Mouse (Mus musculus): Measurements from ENCODE around the gene Bcl9l. TPM values are rescaled to one million over a fixed set of nuclear protein-coding genes. Genes with fewer than 3 reads are reported as not detected.

Gene Bcl9l
- total and polyA plus RNA-seq, 3 experiments, result 0.58 to 5.1 TPM; not detected in 1

- H3K4me3 ChIP-seq (ENCODE audit: control insufficient read depth in 1 of 2, insufficient read depth in 1 of 2, low read depth in 2 of 2, low read length in 2 of 2), result no peak overlapping the region
- H3K79me2 ChIP-seq (ENCODE audit: control insufficient read depth, insufficient read depth, low read length, poor library complexity), result no peaks in the 10 kb centered on the region
Observed at GRCm38 (mm10) chr9:44506566-44506965, 23.9 kb downstream of the Bcl9l start.

GRCm38 (mm10) chr9:44507345-44507744 is 24.7 kb downstream of the Bcl9l start:
- Histone ChIP-seq H3K79me2 (ENCODE audit: control insufficient read depth, insufficient read depth, low read length, poor library complexity) (no peaks in the 10 kb centered on the region), H3K9ac (ENCODE audit: control insufficient read depth, low read depth, low read length, poor library complexity, severe bottlenecking) (no peak overlapping the region), H3K36me3 (ENCODE audit: control insufficient read depth in 1 of 2, insufficient read depth in 2 of 2, low read length in 2 of 2) (peaks cover 0 to 4% of the 10 kb centered on the region in 2 experiments; a peak in 1 of 4 replicates), H3K4me3 (ENCODE audit: control insufficient read depth in 1 of 2, insufficient read depth in 1 of 2, low read depth in 2 of 2, low read length in 2 of 2) (no peak overlapping the region), H3K9me3 (replicated peaks; ENCODE audit: insufficient read depth, low read length) (no peaks in the 10 kb centered on the region), H3K27ac (ENCODE audit: control insufficient read depth, low read depth, low read length) (no peak overlapping the region), H3K4me1 (ENCODE audit: control insufficient read depth in 1 of 2, insufficient read depth in 2 of 2, low read length in 2 of 2) (peaks cover 0 to 6% of the 10 kb centered on the region in 2 experiments; a peak in 2 of 4 replicates), H3K27me3 (ENCODE audit: control insufficient read depth in 1 of 2, insufficient read depth in 2 of 2, low read length in 2 of 2) (no peaks in the 10 kb centered on the region)
- TF ChIP-seq NELFE (IDR thresholded peaks at IDR 0.05; ENCODE audit: low read depth, low read length) (no peak), GATA1 (IDR thresholded peaks at IDR 0.05; ENCODE audit: low read depth, low read length) (no peak), ZNF384 (IDR thresholded peaks at IDR 0.05; ENCODE audit: low read depth, low read length) (no peak), MAFK (IDR thresholded peaks at IDR 0.05; ENCODE audit: borderline replicate concordance, low read depth, low read length) (no peak), KAT2A (conservative IDR thresholded peaks at IDR 0.05; ENCODE audit: low read depth, low read length) (no peak), MXI1 (IDR thresholded peaks at IDR 0.05; ENCODE audit: low read depth, low read length) (no peak), MEF2A (IDR thresholded peaks at IDR 0.05; ENCODE audit: extremely low read depth, insufficient replicate concordance, low read depth, low read length, poor library complexity, severe bottlenecking) (no peak), MYC (IDR thresholded peaks at IDR 0.05; ENCODE audit: low read depth, low read length) (no peak)
- DNase-seq (ENCODE audit: low read depth, low spot score), result no peak

More at GRCm38 (mm10) chr9:44506566-44506965, 23.9 kb downstream of the Bcl9l start:
- Histone ChIP-seq H3K4me1 (ENCODE audit: control insufficient read depth in 1 of 2, insufficient read depth in 2 of 2, low read length in 2 of 2) (no peaks in the 10 kb centered on the region), H3K27ac (ENCODE audit: control insufficient read depth, low read depth, low read length) (no peak overlapping the region), H3K9ac (ENCODE audit: control insufficient read depth, low read depth, low read length, poor library complexity, severe bottlenecking) (no peak overlapping the region), H3K9me3 (replicated peaks; ENCODE audit: insufficient read depth, low read length) (no peaks in the 10 kb centered on the region), H3K36me3 (ENCODE audit: control insufficient read depth in 1 of 2, insufficient read depth in 2 of 2, low read length in 2 of 2) (no peaks in the 10 kb centered on the region), H3K27me3 (ENCODE audit: control insufficient read depth in 1 of 2, insufficient read depth in 2 of 2, low read length in 2 of 2) (no peaks in the 10 kb centered on the region)
- no peak for TF ChIP-seq SMC3 (IDR thresholded peaks at IDR 0.05; ENCODE audit: low read depth, low read length)
- no peak for TF ChIP-seq ZMIZ1 (IDR thresholded peaks at IDR 0.05; ENCODE audit: low read depth, low read length)
- TF ChIP-seq USF1 (IDR thresholded peaks at IDR 0.05; ENCODE audit: low read depth, low read length), result no peak
- no peak for TF ChIP-seq JUND (IDR thresholded peaks at IDR 0.05; ENCODE audit: low read depth, low read length)
- TF ChIP-seq MYB (IDR thresholded peaks at IDR 0.05; ENCODE audit: low read depth, low read length), result no peak
- no peak for TF ChIP-seq MEF2A (IDR thresholded peaks at IDR 0.05; ENCODE audit: extremely low read depth, insufficient replicate concordance, low read depth, low read length, poor library complexity, severe bottlenecking)
- TF ChIP-seq KAT2A (conservative IDR thresholded peaks at IDR 0.05; ENCODE audit: low read depth, low read length), result no peak
- TF ChIP-seq USF2 (IDR thresholded peaks at IDR 0.05; ENCODE audit: borderline replicate concordance in 1 of 2, insufficient read depth in 1 of 2, low read depth in 1 of 2, low read length in 2 of 2), result no peak
- TF ChIP-seq MAZ (IDR thresholded peaks at IDR 0.05; ENCODE audit: low read depth, low read length), result no peak
- no peak for TF ChIP-seq CHD2 (IDR thresholded peaks at IDR 0.05; ENCODE audit: low read length)
- no peak for TF ChIP-seq MYC (IDR thresholded peaks at IDR 0.05; ENCODE audit: low read depth, low read length)
- no peak for TF ChIP-seq BHLHE40 (IDR thresholded peaks at IDR 0.05; ENCODE audit: borderline replicate concordance, low read depth, low read length)
- TF ChIP-seq RCOR1 (IDR thresholded peaks at IDR 0.05; ENCODE audit: low read depth, low read length), result no peak
- no peak for TF ChIP-seq TCF12 (IDR thresholded peaks at IDR 0.05; ENCODE audit: low read depth, low read length)
- TF ChIP-seq NELFE (IDR thresholded peaks at IDR 0.05; ENCODE audit: low read depth, low read length), result no peak
- no peak for TF ChIP-seq MAX (IDR thresholded peaks at IDR 0.05; ENCODE audit: low read length)
- TF ChIP-seq ZC3H11A (IDR thresholded peaks at IDR 0.05; ENCODE audit: low read depth, low read length), result no peak
- no peak for DNase-seq (ENCODE audit: low read depth, low spot score)
